15 mouse cellular contexts compared by ENCODE assay signal in genomic region chr5:102511651-102512050, GRCm38 (mm10). TPM values are rescaled to one million over a fixed set of nuclear protein-coding genes. Genes with fewer than 3 reads are reported as not detected.
A peak's percentile ranks its signal among the peaks of the same experiment; 100 is the strongest.
DNase-seq lines count a peak whose midpoint lies in the region.
"Had no signal": no experiment of that assay in that cellular context is flagged by ENCODE, and none has a peak within 500 bp of the region (broad histone marks: within the 10 kb centered on the region; RNA-seq: fewer than 3 reads in every experiment).

No protein-coding gene starts in this region.

- DNase-seq in adrenal gland, postnatal 10 days, result peak; percentile 36
- DNase-seq in adrenal gland, adult 18-20 months (ENCODE audit: low spot score in 2 of 2), result no peak
- peak; percentile 25 for DNase-seq in heart, adult 11 months
- no peak for DNase-seq in heart, postnatal 36 days
- peak; percentile 53 for DNase-seq in adipocyte (ENCODE audit: low spot score)
- DNase-seq in gonadal fat pad, adult 2 months (ENCODE audit: low read depth), result peak; percentile 100
- no peak for DNase-seq in kidney, adult 18-20 months
- DNase-seq: adrenal gland, adult 8-10 months; B cell, adult 2 months; cerebellum, adult 11 months; cerebellum, adult 18-20 months; cerebellum, adult 9-10 months; cerebellum, postnatal 10 days; cerebellum, postnatal 25 days had no signal

- intact Hi-C loops in heart, postnatal 36 days (cut with DNase I), result no loop called here

RNA-seq across cellular contexts. Expression of gene Arhgap24, which starts 30.5 kb away (rescaled TPM):
- total RNA-seq in adrenal gland, postnatal 10 days (2021), result 10 to 100 TPM; 16.0 to 17.7 TPM
- total RNA-seq in adrenal gland, adult 18-20 months (2021), result 10 to 100 TPM; 12.1 to 23.2 TPM
- total RNA-seq in heart, postnatal 36 days (2021), result 10 to 100 TPM; 17.2 to 33.0 TPM
- 13.4 and 16.7 TPM in 2 replicates for polyA plus RNA-seq in gonadal fat pad, adult 2 months (2012; rRNA removed)
- polyA plus RNA-seq: G1E had no signal

Comparison
In these comparisons a context has a peak if more than half of its experiments do, and no peak if none do; other contexts are left out.
1. DNase-seq: peak in adrenal gland, postnatal 10 days (single experiment), heart, adult 11 months (single experiment), adipocyte (single experiment) and gonadal fat pad, adult 2 months (single experiment); none in adrenal gland, adult 18-20 months (0 of 2), heart, postnatal 36 days (0 of 2) and kidney, adult 18-20 months (single experiment).